Mouse (Mus musculus): ENCODE data around the gene Stk10. TPM values are rescaled to one million over a fixed set of nuclear protein-coding genes. Genes with fewer than 3 reads are reported as not detected.

Gene Stk10
- total RNA-seq, 2 experiments from 2014 or later: 2.0 to 2.5 TPM

DNA sequence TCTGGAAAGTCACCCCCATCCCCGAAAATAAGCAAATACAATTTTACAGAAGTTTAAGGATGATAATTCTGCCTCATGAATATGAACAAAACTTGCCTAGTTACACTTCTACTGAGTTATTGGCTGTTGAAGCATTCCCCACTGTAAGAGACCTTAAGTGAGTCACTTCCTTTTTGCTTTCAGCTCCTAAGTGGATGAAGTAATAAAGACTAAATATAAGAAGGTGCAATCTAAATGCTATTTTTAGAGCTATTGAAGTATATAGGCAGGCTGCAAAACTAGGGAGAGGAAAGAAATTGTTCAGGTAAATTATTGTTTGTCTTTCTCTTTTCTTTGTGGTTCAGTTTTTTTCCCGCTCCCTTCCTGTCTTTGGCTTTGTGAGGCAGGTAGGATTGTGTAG is 114.2 kb downstream of the Stk10 start:
- DNase-seq: no peak
- intact Hi-C loops (cut with DNase I): no loop called here

DNA sequence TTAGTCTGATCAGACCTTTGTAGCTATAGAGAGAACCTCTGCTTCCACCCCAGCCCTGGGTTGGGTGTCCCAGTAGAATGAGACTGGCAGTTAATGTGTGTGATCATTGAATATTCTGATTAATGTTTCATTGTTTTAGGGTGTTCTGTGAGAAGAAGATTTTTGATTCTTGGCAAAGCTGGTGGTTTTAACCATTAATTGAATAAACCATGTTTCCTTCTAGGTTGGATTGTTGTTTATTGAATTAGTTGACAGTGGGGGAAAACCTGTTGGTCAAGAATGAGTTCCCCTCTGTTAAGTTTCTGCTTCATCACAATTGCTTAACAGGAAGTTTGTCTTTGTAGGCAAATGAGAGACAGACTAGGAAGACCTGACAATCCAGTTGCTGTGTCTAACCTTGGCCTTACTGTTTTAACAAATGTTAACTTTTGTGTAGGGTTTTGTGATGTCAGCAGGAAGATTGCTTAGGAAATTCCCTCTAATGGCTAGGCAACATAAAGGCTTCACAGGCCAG is 117.2 kb downstream of the Stk10 start:
- DNase-seq: no peak
- intact Hi-C loops (cut with DNase I): no loop called here

DNA sequence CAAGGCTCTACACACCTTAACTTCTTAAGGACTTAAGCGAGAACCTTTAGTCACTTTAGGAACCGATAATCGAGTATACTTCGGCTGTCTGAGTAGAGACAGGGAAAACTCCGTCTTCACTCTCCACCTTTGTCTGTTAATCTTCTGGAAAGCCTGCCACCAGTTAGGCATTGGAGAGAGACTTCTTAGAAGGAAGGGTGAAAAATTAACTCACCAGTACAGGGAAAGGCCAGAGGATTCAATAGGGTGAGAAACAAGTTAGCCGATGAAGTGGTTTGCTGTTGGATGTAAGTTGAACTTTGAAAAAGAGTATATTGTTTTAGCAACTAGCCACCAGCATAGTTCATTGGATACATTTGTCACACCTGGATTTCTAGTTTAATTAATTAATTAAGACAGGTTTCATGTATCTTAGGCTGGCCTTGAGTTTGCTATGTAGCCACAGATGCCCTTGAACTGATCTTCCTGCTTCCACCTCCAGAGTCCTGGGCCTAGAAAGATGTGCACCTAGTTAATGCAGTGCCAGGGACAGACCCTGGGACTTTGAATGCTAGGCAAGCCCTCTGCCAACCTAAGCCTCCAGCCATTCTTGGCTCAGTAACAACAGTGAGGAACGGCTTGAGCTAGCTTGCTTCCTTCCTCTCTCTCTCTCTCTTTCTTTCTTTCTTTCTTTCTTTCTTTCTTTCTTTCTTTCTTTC is 117.9 kb downstream of the Stk10 start:
- intact Hi-C loops (cut with DNase I): no loop called here
- DNase-seq: no peak

DNA sequence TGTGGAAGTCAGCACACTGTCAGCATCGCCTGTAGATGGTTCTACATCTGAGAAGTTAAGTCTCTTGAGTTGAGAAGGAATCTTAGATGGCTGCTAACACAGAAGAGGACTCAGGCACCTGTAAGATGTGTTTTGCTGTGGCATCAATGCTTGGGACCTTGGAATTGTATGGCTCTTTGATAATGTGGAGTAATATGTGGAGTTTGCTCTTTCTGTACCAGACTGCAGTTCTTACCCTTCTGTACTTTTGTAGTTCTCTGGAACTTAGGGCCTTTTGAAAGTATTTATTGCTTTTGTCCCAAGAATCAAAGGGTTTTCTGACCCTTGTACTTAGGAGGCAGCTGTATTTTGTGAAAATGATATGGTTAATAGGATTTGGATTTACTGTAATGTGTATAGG is 118.6 kb downstream of the Stk10 start:
- no peak for DNase-seq
- intact Hi-C loops (cut with DNase I): no loop called here

DNA sequence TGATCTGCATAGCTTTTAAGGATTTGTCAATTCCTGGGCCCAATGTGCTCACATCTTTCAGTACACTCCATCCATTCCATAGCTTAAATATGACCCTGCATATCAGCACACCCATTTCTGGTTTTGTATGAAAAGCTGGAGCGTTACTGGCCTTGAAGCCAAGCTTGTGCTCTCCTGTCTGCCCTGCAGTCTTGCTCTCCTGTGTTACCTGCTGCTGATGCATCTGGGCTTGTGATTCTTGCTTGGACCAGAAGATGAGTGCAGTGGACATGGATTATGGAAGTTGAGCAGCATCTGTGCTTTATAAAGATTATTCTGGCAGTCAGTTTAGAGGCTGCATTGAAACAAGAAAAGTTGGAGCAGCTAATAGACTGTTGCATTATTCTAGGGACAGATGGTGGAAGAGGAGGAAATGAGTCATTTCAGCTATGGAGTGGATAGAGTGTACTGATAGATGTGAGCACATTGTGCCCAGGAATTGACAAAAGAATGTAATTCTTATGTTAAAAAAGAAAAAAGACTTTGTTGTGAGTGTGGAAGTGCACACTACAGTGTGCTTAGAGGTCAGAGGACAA is 129.1 kb downstream of the Stk10 start:
- no peak for DNase-seq
- intact Hi-C loops (cut with DNase I): no loop called here

DNA sequence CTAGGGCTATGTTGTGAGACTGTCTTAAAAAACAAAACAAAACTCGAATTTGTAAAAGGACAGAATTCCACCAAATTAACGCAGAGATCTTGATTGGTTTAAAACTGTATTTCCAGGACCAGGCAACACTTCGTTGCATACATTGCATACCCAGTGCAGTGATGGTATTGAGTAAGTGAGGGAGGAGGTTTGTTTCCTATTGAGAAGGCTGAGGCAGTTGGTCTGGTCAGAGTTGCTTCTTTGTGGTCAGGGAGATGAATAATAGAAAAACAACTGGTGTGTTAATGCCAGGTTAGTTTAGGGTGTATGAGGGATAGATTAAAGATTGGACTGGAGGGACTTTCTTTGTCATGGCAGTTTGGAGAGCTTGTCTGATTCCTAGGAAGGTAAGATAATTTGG is 132.5 kb downstream of the Stk10 start:
- no peak for DNase-seq
- intact Hi-C loops (cut with DNase I): no loop called here

DNA sequence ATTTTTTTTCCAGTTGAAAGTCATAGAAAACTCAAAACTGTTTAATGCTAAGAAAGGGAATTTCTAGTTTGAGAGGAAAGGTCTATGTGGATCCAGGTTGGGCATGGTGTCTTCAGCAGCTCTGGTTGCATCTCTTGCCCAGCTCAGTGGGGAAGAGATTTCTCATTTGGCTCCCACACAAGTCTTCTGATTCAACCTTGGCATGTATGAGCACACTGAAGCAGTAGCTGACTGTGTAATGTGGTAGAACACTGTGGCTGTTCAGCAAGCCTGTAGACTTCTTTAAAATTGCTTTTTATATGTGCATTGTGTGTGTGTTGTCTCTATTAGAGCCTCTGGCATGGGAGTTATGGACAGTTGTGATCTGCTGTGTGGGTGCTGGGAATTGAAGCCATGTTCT is 133.9 kb downstream of the Stk10 start:
- no peak for DNase-seq
- intact Hi-C loops (cut with DNase I): no loop called here

DNA sequence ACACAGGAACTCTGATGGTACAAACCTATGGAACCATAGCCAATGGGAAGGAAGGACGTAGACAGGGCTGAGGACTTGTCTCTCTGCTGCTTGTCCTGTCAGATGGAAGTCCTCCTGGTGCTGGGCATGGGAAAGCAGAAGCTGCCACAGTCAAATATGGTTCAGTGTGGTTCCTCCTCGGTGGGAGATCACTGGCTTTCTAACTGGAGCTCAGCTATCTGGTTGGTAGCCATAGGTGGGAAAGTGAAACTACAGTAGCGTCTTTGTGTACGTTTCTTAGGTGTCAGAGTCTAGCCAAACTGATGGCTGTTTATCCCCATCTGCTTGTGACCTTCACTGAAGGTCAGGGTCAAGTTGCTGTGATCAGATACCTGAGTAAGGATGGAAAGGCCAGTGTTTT is 138.4 kb downstream of the Stk10 start:
- intact Hi-C loops (cut with DNase I): no loop called here
- DNase-seq: no peak

Other genes starting within 250 kb of the Stk10 start
- gene Hba-a1, start 249.8 kb upstream of the Stk10 start, total RNA-seq (2021): 100 to 1,000 TPM; 252 to 350 TPM
- gene Hbq1b, start 246.3 kb upstream of the Stk10 start, total RNA-seq (2021): not detected
- 100 to 1,000 TPM; 195 to 294 TPM for gene Hba-a2, start 236.8 kb upstream of the Stk10 start, total RNA-seq (2021)
- not detected for gene Hbq1a, start 233.2 kb upstream of the Stk10 start, total RNA-seq (2021)
- gene Sh3pxd2b, start 185.5 kb upstream of the Stk10 start, total RNA-seq (2021): 1 to 10 TPM; 3.6 to 4.3 TPM
- 10 to 100 TPM in 1 of 2 experiments, 1 to 10 TPM in 1; 9.0 to 11.2 TPM for gene Ubtd2, start 77.9 kb upstream of the Stk10 start, total RNA-seq (2021)
- gene Efcab9, start 1.2 kb upstream of the Stk10 start, total RNA-seq (2021): 1 to 10 TPM in 1 of 2 experiments, under 1 TPM in 1; 0.84 to 1.2 TPM
- gene Fbxw11, start 109.4 kb downstream of the Stk10 start, total RNA-seq (2021): 10 to 100 TPM; 51.0 to 52.6 TPM